Mouse (Mus musculus): ENCODE measurements around the gene Htr1f. TPM values are rescaled to one million over a fixed set of nuclear protein-coding genes. Genes with fewer than 3 reads are reported as not detected.

The Htr1f gene
- polyA plus RNA-seq, 1 experiment = not detected

GRCm38 (mm10) chr16:64974636-64975035 is 131.0 kb downstream of the Htr1f start:
- H3K9me3 ChIP-seq = peaks cover 12% of the 10 kb centered on the region; the same call in 1 of the 2 replicates
- TF ChIP-seq FLI1 (IDR thresholded peaks at IDR 0.05; ENCODE audit: low read length) (no peak), GATA1 (IDR thresholded peaks at IDR 0.05; ENCODE audit: borderline replicate concordance, low read length) (no peak)
- H3K27me3 ChIP-seq (replicated peaks) = no peaks in the 10 kb centered on the region
- no peaks in the 10 kb centered on the region for H3K4me1 ChIP-seq
- no peaks in the 10 kb centered on the region for H3K36me3 ChIP-seq (replicated peaks; ENCODE audit: low read length)
- no peak overlapping the region for H3K4me3 ChIP-seq (replicated peaks)

DNA sequence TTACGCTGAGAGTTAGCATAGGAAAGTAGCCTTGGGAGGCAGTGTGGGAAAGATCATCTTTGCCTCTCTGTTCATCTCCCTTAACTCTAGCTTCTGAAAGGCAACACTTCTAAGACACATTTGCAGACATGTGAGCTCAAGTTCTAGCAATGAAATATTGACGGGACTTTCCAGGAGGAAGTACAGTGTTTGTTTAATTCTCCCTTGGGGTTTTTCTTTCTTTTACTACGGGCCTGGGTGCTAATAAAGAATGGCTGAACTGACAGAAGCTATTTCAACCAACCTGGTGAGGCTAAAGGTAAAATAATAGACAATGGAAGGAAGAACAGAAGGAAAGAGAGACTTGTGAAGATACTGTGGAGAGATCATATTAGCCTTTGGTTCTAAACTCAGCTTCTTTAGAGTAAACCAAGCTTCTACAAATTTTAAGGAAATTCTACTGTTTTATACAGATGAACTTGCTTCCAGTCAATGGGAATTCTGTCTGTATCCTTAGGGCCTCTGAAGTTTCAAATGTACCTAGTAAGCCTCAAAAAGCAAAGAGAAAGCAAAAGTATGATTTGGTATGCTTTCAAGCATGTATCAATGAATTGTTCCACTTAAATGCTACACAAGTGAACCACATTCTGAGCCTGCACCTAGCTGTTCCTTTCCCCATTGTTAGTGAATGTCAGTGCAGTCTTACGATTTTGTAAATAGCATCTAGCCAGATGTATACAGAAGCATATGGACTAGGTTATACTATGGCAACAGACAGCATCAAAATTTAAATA is 131.9 kb downstream of the Htr1f start:
- Histone ChIP-seq H3K4me1 (no peaks in the 10 kb centered on the region), H3K27me3 (replicated peaks) (no peaks in the 10 kb centered on the region), H3K4me3 (replicated peaks) (no peak overlapping the region), H3K9me3 (peaks cover 12% of the 10 kb centered on the region; the same call in 1 of the 2 replicates), H3K36me3 (replicated peaks; ENCODE audit: low read length) (no peaks in the 10 kb centered on the region)
- TF ChIP-seq GATA1 (IDR thresholded peaks at IDR 0.05; ENCODE audit: borderline replicate concordance, low read length) (no peak), FLI1 (IDR thresholded peaks at IDR 0.05; ENCODE audit: low read length) (no peak)

- no peak for TF ChIP-seq FLI1 (IDR thresholded peaks at IDR 0.05; ENCODE audit: low read length)
- no peak for TF ChIP-seq GATA1 (IDR thresholded peaks at IDR 0.05; ENCODE audit: borderline replicate concordance, low read length)
Observed at GRCm38 (mm10) chr16:64961690-64962089, 144.0 kb downstream of the Htr1f start.

DNA sequence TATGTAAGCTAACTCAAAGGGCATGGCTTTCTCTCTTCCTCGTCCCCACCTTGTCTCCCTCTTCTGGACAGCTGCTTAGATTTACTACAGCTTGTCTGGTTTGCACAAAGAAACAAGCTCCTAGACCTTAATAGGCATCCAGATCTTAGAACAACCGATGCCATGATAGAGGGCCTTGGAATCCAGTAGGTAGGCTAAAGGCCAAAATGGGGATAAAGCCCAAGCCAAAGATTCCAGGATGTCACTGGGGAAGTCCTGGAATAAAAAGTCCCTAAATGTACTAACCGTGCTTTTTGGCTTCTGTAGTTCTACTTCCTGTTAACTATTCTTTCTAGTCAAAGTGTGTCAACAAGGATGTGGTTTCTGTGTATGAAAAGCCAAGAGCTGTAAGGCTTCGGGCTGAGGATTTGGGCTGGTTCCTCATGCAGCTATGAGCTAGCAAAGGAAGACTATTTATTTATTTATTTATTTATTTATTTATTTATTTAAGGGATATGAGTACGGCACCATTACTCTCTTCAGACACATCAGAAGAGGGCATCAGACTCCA is 163.9 kb downstream of the Htr1f start:
- Histone ChIP-seq H3K4me1 (no peaks in the 10 kb centered on the region), H3K9me3 (no peaks in the 10 kb centered on the region), H3K27me3 (replicated peaks) (no peaks in the 10 kb centered on the region), H3K36me3 (replicated peaks; ENCODE audit: low read length) (no peaks in the 10 kb centered on the region), H3K4me3 (replicated peaks) (no peak overlapping the region)
- TF ChIP-seq FLI1 (IDR thresholded peaks at IDR 0.05; ENCODE audit: low read length) (no peak), GATA1 (IDR thresholded peaks at IDR 0.05; ENCODE audit: borderline replicate concordance, low read length) (no peak)

More at GRCm38 (mm10) chr16:64961690-64962089, 144.0 kb downstream of the Htr1f start:
- Histone ChIP-seq H3K36me3 (replicated peaks; ENCODE audit: low read length) (no peaks in the 10 kb centered on the region), H3K4me3 (replicated peaks) (no peak overlapping the region), H3K27me3 (replicated peaks) (no peaks in the 10 kb centered on the region), H3K4me1 (no peaks in the 10 kb centered on the region), H3K9me3 (peaks cover 14% of the 10 kb centered on the region)

- TF ChIP-seq GATA1 (IDR thresholded peaks at IDR 0.05; ENCODE audit: borderline replicate concordance, low read length) (no peak), FLI1 (IDR thresholded peaks at IDR 0.05; ENCODE audit: low read length) (no peak)
- no peaks in the 10 kb centered on the region for H3K27me3 ChIP-seq (replicated peaks)
- H3K4me1 ChIP-seq = no peaks in the 10 kb centered on the region
- H3K9me3 ChIP-seq = no peaks in the 10 kb centered on the region
- H3K36me3 ChIP-seq (replicated peaks; ENCODE audit: low read length) = no peaks in the 10 kb centered on the region
- H3K4me3 ChIP-seq (replicated peaks) = no peak overlapping the region
Observed at GRCm38 (mm10) chr16:64934793-64935192, 170.9 kb downstream of the Htr1f start.

DNA sequence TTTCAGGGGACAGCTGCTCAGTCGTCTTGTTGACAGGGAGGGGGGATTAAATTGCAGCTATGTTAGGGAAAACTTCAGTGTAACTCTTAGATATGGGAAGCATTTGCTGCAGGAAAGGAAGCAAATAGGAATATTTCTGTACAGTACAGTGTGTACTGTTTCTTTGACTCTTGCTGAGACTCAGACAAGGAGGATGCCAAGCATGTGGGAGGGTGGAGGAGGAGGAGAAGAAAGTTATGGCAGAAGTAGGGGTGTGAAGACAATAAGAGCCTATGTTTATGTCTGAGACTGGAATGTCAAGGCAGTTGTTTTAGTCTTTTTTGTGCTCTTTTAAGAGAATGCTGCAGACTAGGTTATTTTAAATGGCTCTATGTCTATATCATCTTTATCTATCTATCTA is 171.6 kb downstream of the Htr1f start:
- H3K27me3 ChIP-seq (replicated peaks) = no peaks in the 10 kb centered on the region
- H3K4me1 ChIP-seq = no peaks in the 10 kb centered on the region
- H3K4me3 ChIP-seq (replicated peaks) = no peak overlapping the region
- H3K9me3 ChIP-seq = no peaks in the 10 kb centered on the region
- H3K36me3 ChIP-seq (replicated peaks; ENCODE audit: low read length) = no peaks in the 10 kb centered on the region
- TF ChIP-seq GATA1 (IDR thresholded peaks at IDR 0.05; ENCODE audit: borderline replicate concordance, low read length) (no peak), FLI1 (IDR thresholded peaks at IDR 0.05; ENCODE audit: low read length) (no peak)

DNA sequence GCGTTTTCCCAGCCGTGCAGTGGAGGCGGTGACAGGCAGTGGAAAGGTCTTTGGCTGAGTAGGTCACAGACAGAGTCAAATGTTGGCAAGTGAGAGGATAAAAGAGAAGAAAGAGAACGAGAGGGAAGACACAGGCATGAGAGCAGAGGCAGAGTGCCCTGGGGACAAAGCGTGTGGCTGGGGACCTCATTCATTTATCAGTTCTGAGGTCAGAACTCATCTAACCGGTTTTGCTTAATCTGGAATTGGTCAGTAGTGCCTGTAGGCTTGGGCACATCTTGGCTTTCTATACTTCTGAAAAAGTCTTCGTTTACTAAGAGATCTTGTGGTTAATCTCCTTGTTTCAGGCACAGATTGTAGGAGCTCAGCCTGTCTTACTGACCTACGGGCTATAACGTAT is 182.2 kb downstream of the Htr1f start:
- Histone ChIP-seq H3K4me3 (replicated peaks) (no peak overlapping the region), H3K9me3 (no peaks in the 10 kb centered on the region), H3K27me3 (replicated peaks) (no peaks in the 10 kb centered on the region), H3K36me3 (replicated peaks; ENCODE audit: low read length) (no peaks in the 10 kb centered on the region), H3K4me1 (no peaks in the 10 kb centered on the region)
- no peak for TF ChIP-seq GATA1 (IDR thresholded peaks at IDR 0.05; ENCODE audit: borderline replicate concordance, low read length)
- TF ChIP-seq FLI1 (IDR thresholded peaks at IDR 0.05; ENCODE audit: low read length) = no peak

DNA sequence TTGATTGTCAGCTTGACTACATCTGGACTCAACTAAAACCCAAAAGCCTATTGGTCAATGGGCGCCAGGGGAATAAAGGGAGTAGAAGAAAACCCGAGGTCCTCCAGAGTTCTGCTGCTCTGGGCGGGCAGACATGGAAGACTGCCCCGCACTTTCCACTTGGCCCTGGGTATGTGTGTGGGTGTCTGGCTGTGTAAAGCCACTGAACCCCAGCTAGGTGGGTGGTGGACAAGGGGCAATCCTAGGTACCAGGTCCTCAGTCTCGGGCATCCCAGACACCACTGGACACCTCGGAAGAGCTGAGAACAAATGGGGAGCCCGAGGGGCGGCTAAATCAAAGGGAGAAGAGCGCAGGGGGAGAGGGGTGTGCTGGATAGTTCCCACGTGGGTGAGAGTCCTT is 196.9 kb downstream of the Htr1f start:
- TF ChIP-seq GATA1 (IDR thresholded peaks at IDR 0.05; ENCODE audit: borderline replicate concordance, low read length) (no peak), FLI1 (IDR thresholded peaks at IDR 0.05; ENCODE audit: low read length) (no peak)

GRCm38 (mm10) chr16:64907112-64907511 is 198.5 kb downstream of the Htr1f start:
- Histone ChIP-seq H3K4me1 (peaks cover 3% of the 10 kb centered on the region; the same call in 1 of the 2 replicates), H3K27me3 (replicated peaks) (no peaks in the 10 kb centered on the region), H3K9me3 (peaks cover 3% of the 10 kb centered on the region; the same call in 1 of the 2 replicates), H3K36me3 (replicated peaks; ENCODE audit: low read length) (no peaks in the 10 kb centered on the region), H3K4me3 (replicated peaks) (no peak overlapping the region)
- no peak for TF ChIP-seq FLI1 (IDR thresholded peaks at IDR 0.05; ENCODE audit: low read length)
- no peak for TF ChIP-seq GATA1 (IDR thresholded peaks at IDR 0.05; ENCODE audit: borderline replicate concordance, low read length)

More for the DNA sequence above, 196.9 kb downstream of the Htr1f start:
- Histone ChIP-seq H3K27me3 (replicated peaks) (no peaks in the 10 kb centered on the region), H3K4me3 (replicated peaks) (no peak overlapping the region), H3K36me3 (replicated peaks; ENCODE audit: low read length) (no peaks in the 10 kb centered on the region), H3K4me1 (peaks cover 3% of the 10 kb centered on the region; the same call in 1 of the 2 replicates), H3K9me3 (peaks cover 3% of the 10 kb centered on the region; the same call in 1 of the 2 replicates)

DNA sequence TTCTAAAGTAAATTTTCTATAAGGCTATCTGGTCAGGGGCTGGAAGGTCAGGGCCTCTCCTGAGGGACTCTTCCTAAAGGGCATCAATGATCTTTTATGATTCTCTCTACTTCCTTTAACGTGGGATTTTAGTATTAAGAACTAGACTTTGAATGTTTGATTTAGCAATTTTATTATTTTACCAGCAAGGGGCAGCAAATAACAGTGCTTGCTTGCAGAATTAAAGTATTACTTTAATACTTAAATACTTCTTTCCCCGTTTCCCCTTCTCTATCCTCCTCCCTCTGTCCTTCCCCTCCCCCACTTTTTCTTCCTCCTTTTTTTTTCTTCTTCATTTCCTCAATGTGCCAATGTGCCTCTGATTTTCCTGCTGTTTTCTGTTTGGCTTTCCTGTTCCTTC is 202.3 kb downstream of the Htr1f start:
- H3K36me3 ChIP-seq (replicated peaks; ENCODE audit: low read length) = no peaks in the 10 kb centered on the region
- H3K4me1 ChIP-seq = peaks cover 3% of the 10 kb centered on the region; the same call in 1 of the 2 replicates
- H3K9me3 ChIP-seq = no peaks in the 10 kb centered on the region
- TF ChIP-seq GATA1 (IDR thresholded peaks at IDR 0.05; ENCODE audit: borderline replicate concordance, low read length) (no peak), FLI1 (IDR thresholded peaks at IDR 0.05; ENCODE audit: low read length) (no peak)
- H3K4me3 ChIP-seq (replicated peaks) = no peak overlapping the region
- H3K27me3 ChIP-seq (replicated peaks) = no peaks in the 10 kb centered on the region

All from megakaryocyte, embryonic 14.5 days (primary cell).